Mouse (Mus musculus) adrenal gland, postnatal 36 days (tissue): ENCODE data around the gene Zbtb8os. TPM values are rescaled to one million over a fixed set of nuclear protein-coding genes. Genes with fewer than 3 reads are reported as not detected.

ENCODE experiments used
- DNase-seq, 2 experiments: peaks; one replicate each; pipeline ENCODE4 v3.0.0; 2021; ENCODE audit warnings: mixed read lengths in 1 of 2
- total RNA-seq, 2 experiments: library from RNA; stranded (reverse); gene quantifications; 2 replicates each; pipeline ENCODE4 v1.2.3; 2021

Zbtb8os gene
- total RNA-seq, 2 experiments from 2014 or later, result 47.3 to 61.4 TPM

DNA sequence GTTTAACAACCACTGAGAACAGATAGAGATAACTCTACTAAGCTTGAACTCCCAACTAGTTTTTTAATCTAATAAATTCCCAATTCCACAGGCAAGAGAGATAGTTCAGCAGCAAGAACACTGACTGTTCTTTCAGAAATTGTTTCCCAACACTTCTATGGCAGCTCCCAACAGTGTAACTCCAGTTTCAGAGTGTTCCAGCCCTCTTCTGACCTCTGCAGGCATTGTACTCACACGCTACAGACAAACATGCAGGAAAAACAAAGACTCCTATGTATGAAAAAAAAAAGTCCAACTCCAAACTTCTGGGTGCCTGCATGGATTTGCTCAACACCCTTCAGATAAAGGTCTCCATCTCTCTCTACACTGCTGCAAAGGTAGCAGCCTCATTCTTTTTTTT lies 2.6 kb upstream of the Zbtb8os start:
- DNase-seq, result no peak

DNA sequence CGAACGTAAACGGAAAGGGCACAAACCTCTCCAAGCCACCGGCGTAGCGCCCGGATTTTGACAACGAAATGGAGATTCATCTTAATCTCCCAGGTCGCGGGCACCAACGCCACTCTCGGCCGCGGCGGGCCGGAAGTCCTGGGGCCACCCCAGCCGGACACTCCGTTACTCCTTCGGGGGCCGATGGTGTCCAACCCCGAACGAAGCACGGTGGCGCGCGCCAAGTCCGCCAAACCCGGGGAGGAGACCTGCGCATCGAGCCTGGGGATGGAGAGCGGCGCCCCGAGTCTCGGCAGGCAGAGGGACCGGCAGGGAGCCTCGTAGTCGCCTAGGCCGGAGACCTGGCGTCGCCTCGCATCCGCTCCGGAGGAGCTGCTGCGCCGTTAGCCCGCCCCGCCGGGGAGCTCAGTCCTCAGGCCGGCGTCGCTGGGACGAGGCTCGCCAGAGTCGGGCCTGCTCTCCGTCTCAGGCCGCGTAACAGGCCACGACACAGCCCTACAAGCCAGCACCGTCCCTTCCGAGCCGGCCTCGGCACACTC lies 749 bp upstream of the Zbtb8os start:
- peak; percentile 66 to 72 for DNase-seq

DNA sequence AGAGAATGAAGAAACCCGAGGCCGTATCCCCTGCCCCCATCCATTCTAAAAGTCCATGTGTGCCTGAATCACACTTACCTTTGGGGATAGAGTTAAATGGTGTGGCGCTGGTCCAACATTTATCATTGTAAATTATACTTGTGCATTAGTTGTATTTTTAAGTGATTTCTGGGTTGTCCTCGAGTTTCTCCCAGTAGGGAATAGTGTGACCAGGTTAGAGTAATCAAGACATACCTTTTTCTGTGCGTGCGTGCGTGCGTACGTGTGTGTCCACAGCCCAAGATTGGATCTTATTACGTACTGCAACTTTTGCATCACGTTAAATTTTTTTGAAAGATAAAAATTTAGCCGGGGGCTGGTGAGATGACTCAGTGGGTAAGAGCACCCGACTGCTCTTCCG lies 796 bp downstream of the Zbtb8os start:
- DNase-seq, result no peak

DNA sequence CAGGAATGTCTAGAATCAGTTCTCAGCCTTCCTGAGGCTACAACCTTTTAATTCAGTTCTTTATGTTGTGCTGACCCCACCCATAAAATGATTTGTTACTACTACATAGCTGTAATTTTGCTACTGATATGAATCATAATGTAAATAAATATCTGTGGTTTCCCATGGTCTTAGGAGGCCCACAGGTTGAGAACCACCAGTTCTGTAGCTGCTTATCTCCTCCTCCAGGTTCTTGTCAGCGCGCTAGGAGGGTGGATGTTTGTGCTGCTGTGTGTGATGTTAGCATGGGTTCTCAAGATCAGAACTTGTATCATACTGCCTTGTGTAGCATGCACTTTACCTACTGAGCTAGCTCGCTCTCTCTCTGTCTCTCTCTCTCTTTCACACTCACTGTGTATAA lies 4.2 kb downstream of the Zbtb8os start:
- DNase-seq, result no peak

DNA sequence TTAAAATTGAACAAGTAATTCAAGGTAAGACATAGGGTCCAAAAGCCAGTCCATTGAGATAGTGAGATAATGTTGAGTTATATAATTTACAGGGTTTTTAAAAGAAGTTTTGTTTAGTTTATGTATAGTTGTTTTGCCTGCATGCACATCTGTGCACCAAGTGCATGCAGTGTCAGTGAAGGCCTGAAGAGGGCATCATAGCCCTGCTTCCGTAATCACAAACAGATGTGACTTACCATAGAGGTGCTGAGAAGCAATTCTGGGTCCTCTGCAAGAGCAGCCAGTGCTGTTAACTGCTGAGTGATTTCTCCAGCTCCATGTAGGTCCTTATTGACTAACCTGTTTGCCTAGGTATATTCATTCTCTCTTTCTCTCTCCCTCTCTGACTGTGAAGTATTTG lies 6.4 kb downstream of the Zbtb8os start:
- no peak for DNase-seq

DNA sequence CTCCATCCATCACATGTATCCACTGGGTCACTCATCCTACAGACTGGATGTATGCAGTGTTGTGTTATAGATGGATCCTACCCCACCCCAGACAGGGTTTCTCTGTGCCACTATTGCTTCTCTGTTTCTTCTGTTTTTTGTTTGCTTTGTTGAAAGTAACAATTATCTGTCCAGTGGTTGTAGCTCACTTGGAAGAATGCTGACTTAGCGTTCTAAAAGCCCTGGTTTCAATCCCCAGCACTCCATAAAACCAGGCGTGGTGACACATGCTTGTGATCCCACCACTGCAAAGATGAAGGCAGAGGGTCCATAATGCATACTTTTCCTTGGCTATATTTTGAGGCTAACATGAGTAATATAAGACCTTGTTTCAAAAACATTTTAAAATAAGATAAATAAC lies 7.2 kb downstream of the Zbtb8os start:
- no peak for DNase-seq

DNA sequence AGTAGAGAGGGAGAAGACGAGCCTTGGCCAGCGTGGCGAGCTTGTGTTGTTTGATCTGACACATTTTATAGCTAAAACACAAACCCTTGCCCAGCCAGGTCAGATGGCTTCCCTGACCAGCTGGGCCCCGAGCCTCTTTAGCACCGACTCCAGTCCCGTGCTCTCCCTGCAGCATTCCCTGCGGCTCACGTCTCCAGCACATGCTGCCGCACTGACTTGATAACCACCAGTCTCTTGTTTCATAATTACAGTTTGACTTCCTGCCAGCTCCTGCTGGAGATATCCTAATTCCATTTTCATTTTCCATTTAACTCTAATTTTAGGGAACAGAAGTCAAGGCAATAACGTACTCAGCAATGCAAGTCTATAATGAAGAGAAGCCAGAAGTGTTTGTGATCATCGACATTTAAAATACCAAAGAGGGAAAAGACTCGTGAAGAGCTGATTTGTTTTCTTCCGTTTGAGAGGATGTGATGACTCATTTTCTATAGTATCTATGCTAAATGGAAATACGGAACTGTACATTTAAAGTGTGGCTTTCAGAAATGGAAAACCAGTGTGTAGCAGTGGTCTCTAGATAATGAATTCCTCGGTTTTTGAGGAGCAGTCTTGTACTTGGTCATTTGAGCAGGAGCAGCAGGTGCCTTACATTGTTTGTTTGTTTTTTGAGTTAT lies 11.1 kb downstream of the Zbtb8os start:
- DNase-seq, result peak in 1 of 2 experiments; percentile 23

DNA sequence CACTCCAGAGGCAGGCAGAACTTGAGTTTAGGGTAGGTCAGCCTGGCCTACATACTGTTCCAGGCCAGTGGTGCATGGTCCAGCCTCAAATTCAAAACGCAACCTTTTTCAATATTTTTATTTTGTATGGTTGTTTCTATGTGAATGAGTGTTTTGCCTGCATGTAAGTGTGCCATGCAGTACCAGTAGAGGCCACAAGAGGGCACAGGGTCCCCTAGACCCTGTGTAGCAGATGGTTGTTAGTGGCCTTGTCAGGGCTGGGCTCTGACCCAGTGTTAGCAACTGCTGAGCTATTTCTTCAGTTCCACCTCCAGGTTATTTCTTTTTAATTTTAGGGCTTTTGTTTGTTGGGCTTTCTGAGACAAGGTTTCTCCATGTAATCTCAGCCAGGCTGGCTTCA lies 15.1 kb downstream of the Zbtb8os start:
- peak; percentile 82 to 83 for DNase-seq

DNA sequence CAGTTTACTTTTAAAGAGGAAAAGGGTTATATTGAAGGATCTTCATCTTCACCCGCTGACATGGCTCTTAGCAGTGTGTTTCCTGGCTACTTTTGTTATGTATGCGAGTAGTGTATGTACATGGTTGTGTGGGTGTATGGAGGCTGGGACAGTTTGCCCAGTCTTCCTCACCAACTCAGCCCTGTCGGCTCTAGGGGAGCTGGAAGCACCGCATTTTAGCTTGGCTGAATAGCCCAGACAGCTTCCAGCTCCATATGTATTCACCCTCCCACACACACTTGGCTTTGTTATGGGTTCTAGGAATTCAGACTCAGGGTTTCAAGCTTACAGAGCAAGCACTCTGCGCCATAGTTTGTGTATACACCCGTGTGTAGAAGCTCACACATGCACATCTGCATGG lies 15.6 kb downstream of the Zbtb8os start:
- no peak for DNase-seq

DNA sequence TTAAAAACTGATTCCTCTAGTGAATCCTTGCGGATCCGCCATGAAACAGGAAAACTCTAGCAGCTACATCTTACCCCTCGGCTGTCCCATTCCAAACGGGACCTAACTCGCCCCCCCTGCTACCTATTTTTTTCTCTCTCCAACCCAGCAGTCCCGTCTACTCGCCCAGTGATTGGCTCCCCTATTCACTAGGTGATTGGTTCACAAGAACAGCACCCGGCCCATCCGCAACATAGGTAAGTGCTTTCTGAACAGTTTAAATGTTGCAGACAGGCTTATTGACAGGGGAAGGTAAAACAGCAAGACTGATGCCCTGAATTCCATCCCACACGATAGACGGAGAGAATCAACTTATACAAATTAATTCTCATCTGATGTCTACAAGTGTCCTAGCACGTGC lies 17.7 kb downstream of the Zbtb8os start:
- no peak for DNase-seq

DNA sequence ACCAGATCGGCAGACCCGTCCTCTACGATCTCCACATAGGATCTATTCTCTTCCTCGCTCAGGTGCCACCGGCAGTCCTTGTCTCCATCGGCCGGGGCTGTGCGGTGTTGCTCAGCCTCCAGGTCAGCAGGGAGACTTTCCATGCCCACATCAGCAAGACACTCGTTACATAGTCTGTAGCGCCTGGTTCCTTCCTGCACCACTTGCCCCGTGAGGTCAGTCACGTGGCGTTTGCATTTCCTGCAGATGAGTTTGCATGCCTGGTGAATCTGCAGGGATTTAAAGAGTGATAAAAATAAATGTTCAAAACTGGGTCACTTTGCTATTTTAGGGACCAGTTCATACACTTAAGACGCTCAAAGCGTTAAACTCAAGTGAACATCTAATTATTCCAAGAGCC lies 18.7 kb downstream of the Zbtb8os start:
- DNase-seq, result no peak

DNA sequence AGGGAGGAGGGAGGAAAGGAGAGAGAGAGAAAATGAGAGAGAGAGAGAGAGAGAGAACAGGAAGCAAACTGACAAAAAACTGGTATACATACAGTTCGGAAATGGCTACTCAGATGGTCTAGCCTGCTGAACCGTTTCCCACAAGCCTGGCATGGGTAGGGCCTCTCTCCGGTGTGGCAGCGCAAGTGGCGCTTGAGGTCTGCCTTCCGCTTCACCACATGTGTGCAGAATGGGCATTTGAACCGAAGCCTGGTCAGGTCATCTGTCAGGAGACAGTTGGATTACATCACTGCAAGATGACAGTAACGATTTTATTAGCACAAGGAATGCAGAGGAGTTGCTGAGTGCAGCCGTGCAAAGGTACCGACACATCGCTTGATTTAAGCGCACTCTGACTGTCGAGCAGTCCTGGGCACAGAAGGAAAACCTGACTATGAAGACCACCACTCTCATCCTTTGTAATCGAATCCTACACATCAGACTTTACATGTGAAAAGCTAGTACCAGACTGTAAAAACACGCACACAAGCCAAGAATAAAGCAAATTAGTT lies 22.2 kb downstream of the Zbtb8os start:
- no peak for DNase-seq

DNA sequence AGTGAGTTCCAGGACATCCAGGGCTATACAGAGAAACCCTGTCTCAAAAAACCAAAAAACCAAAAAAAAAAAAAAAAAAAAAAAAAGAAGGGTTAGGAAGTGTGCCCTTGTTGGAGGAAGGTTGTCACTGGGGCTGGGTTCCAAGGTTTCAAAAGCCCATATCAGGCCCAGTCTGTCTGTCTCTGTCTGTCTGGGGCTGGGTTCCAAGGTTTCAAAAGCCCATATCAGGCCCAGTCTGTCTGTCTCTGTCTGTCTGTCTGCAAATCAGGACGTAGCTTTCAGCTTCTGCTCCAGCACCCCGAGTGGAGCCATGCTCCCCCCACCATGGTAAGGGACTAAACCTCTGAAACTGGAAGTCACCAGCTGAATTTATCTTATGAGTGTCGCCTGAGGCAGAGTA lies 26.7 kb downstream of the Zbtb8os start:
- DNase-seq, result peak in 1 of 2 experiments; percentile 25

DNA sequence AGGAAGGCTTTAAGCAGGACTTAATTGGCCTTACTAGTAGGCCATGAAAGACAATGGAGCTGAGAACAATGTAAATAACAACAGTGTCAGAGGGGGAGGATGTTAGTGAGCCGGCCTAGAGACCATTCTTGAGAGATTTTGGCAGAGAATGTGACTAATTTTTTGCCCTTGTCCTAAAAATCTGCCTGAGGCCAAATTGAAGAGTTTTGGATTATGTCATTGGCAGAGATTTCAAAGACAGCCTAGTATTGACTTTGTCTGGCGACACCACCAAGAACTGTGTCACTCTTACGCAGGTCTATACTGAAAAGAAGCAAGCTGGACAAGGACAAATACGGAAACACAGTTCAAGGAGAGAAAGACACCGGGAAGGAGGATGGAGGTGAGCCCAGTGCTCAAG lies 27.3 kb downstream of the Zbtb8os start:
- no peak for DNase-seq

DNA sequence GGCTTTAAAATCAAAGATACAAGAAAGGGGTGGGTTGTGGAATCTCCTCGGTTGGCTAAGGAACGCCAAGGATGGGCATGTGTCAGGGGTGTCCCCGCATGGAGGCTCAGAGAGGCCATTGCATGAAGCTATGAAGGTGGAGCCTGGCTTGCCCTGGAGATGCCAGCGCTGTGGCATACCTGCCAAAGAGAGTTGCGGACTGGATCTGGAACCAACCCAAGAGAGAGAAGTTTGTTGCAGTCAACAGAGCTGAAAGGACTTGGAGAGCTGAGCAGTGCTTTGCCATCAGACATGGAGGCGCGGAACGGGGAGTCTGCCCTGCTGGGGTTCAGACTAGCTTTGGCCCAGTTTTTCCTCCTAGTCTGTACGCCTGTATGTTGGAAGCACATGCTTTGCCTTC lies 28.0 kb downstream of the Zbtb8os start:
- DNase-seq, result peak in 1 of 2 experiments; percentile 29

DNA sequence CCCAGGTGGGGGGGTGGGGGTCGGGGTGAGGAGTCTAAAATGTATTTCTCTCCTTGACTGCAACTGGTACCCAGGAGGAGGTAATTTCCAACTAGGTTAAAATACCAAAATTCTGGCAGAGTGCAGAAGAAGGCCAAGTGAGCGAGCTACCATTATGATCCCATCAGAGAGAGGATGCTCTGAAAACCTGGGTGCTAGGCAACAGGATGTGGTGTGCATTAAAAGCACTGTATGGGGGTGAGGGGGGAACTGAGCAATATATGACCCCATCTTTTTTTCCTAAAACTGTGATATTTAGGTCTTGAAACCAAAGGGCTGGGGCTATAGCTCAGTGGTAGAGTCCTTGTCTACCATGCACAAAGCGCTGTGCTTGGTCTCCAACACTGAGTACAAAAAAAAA lies 28.9 kb downstream of the Zbtb8os start:
- DNase-seq, result no peak

DNA sequence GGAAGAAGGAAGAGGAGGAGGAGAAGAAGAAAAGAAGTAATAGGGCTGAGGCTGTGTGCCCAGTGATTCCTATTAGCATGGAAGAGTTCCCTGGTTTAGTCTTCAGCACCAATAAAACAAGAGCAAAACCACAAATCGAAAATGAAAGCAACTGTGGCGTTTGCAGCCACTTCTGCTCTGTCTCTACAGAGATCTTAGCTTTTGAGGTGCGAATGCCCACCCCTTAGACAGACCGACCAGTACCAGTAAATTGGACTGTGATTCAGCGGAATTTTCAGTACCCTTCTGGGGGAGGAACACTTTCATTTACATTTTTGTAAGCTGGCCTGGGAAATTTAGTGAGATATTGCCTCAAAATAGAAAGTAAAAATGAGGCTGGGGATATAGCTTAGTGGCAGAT lies 29.7 kb downstream of the Zbtb8os start:
- DNase-seq, result no peak

DNA sequence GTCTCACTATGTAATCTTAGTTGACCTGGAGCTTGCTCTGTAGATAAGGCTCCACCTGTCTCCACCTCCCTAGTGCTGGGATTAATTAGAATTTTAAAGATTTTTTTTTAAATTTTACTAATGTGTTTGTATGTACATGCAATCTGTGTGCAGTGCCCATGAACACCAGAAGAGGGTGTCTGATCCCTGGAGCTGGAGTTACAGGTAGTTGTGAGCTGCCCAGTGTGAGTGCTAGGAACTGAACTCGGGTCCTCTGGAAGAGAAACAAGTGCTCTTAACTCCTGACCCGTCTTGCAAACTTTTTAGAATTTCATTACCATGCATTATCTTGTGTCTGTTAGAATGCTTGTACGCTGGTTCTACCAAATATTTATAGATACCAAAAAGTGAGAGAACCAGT lies 35.9 kb downstream of the Zbtb8os start:
- DNase-seq, result no peak

DNA sequence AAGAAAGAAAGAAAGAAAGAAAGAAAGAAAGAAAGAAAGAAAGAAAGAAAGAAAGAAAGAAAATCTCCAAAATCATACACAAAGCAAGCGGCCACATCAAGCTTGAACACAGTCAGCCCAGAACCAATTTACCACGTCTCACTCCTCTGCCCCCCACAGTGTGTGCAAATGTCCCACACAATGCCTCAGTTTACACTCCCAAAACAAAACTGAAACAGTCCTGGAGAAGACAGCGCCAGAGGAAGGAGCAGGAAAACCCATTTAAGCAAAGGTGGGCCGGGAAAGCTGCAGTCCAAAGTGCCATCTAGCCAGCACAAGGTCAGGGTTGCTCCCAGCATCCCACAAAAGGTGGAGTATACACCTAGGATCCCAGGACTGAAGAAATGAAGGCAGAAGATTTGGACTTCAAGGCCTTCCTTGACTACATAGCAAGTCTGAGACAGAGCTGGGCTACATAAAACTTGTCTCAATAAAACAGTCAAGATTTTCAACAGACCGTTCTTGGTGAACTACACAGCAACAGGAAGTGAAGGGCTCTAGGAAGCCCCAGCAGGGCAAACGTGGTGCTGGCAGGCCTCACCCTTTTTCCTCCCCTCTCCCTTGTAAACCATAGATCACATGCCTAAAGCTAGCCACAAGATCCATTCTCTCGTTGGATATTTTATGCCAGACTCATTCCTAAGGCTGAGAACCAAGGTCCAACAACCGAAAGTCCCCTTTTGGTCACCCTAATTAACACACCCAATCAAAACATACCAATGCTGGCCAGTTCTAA lies 37.9 kb downstream of the Zbtb8os start:
- DNase-seq, result no peak

DNA sequence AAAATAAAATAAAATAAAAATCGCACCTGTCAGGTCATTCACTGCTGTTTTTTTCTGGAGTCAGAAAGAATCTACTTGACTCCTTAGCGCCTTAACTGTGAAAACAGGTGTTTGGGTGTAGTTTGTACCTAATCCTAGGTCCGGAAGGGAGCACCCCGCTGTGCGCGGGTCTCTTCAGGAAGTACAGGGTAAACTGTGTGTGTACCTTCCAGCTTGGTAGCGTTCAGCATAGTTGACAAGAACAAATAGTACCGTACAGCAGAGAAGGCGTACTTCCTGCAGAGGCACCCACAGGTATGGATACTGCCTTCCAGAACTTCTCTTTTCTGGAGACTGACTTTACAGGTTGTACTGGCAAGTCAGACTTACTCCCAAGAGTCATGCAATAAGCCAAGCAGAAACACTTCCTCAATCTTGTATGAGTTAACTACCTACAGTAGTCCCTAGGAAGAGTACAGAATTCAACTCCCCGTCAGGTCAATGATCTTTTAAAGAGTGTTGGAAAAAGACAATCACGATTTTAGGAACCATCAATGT lies 38.8 kb downstream of the Zbtb8os start:
- DNase-seq, result no peak

DNA sequence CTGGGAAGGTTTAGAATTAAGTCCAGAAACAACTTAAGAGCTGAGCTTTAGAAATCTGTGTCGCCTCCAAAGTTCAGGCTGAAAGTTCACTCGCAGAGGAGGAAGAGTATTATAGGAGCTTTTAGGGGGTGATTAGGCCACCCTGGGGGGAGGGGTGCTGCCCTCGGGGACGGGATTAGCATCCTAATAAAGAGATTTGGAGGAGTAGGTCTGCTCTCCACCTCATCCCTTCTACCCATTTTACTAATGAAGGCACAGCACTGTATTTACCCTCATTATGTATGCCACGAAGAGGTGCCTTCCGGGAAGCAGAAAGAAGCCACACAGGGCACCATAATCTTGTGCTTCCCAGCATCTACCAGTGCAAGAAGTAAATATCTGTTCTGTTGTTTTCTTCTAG lies 39.5 kb downstream of the Zbtb8os start:
- no peak for DNase-seq

DNA sequence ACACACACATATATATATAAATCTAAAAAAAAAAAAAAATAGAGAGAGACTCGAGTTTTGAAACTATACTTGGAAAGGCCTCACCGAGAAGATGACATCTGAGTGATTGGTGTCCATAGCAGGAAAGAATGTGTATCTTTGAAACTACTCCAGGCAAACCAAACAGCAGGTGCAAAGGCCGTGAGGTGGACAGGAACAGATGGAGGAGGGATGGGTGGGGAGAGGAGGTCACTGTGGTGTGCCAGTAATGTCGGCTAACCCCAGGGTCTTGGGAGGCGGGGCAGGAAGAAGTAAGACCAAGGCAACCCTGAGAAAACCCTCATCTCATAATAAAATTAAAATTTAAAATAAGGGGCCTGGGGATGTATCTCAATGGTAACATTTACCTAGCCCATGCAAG lies 40.3 kb downstream of the Zbtb8os start:
- DNase-seq, result no peak

DNA sequence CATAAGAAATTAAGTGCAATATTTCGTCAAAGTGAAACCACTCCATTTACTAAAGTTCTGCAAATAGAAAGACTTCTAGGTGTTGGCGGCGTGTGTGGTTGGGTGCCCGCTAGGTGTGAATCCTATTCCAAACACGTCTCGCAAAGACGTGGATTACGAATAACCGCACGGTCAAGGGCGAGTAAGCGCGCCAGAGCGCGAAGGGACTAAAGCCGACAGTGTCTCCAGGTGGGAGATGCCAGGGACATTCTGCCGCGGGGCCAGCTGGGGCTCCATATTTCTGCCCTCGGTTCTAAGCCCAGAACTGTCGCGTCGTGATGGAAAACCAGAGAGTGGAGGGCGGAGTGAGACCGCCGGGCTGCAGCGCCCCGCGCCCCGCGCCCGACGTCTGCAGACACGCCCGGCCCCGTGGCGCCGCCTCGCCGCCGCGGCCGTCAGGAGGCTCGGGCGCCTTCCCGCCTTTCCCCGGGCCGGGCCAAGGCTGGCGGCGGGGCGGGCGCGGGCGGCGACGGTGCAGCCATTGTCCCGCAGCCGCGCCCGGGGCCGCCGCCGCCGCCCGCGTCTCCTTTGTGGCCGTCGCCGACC lies 41.6 kb downstream of the Zbtb8os start:
- peak; percentile 58 to 74 for DNase-seq
